Mouse (Mus musculus): ENCODE measurements at regions not wholly inside any gene's neighbourhood (a gene's known extent, or its start where the extent isn't known, plus 50 kb on each side); places are given as distances from the start of the nearest gene placed in this dataset.

DNA sequence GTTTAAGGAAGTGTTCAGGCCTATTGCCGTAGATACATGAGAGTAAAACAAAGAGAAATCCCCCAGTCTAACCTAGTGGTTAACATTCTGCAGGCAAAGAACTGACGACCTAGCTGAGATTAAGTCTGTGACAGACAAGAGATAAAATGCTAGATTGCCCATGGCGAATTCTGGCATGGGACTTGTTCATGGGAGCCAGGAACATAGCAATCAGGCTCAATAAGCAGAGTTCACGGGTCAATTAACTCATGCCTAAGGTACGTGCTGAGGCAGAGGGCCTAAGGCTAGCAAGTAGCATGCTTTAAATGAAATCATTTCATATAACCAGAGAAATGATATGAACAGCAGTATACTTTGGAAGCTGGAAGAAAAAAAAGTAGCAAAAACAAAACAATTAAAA, 1119.2 kb upstream of the Adgrl2 start:
- no peak for ATAC-seq (ENCODE audit: low FRiP score, low read depth)
- no peaks in the 10 kb centered on the region for H3K4me1 ChIP-seq
- no peak overlapping the region for H3K4me3 ChIP-seq
- no peak overlapping the region for H3K27ac ChIP-seq
- H3K36me3 ChIP-seq: no peaks in the 10 kb centered on the region
- 67% methylated on average over 5 of the region's 5 CpGs for WGBS
- no peaks in the 10 kb centered on the region for H3K27me3 ChIP-seq (replicated peaks)
- no peaks in the 10 kb centered on the region for H3K9me3 ChIP-seq
- no peak overlapping the region for H3K9ac ChIP-seq
- no peak overlapping the region for H3K4me2 ChIP-seq (replicated peaks)

DNA sequence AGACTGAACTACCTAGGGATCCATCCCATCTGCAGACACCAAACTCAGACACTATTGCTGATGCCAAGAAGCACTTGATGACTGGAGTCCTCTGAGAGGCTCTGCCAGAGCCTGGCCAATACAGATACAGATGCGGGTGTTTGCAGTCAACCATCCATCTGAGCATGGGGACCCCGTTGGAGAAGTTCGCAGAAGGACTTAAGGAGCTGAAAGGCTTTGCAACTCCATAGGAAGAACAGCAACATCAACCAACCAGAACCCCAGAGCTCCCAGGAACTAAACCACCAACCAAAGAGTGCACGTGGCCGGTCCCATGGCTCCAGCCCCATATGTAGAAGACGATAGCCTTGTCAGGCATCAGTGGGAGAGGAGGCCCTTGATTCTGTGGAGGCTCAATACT, 1121.9 kb upstream of the Adgrl2 start:
- no peaks in the 10 kb centered on the region for H3K4me1 ChIP-seq
- ATAC-seq (ENCODE audit: low FRiP score, low read depth): no peak
- no peak overlapping the region for H3K4me2 ChIP-seq (replicated peaks)
- 94% methylated on average over 6 of the region's 6 CpGs for WGBS
- no peaks in the 10 kb centered on the region for H3K36me3 ChIP-seq
- H3K27ac ChIP-seq: no peak overlapping the region
- H3K27me3 ChIP-seq (replicated peaks): no peaks in the 10 kb centered on the region
- H3K4me3 ChIP-seq: no peak overlapping the region
- no peak overlapping the region for H3K9ac ChIP-seq
- no peaks in the 10 kb centered on the region for H3K9me3 ChIP-seq

DNA sequence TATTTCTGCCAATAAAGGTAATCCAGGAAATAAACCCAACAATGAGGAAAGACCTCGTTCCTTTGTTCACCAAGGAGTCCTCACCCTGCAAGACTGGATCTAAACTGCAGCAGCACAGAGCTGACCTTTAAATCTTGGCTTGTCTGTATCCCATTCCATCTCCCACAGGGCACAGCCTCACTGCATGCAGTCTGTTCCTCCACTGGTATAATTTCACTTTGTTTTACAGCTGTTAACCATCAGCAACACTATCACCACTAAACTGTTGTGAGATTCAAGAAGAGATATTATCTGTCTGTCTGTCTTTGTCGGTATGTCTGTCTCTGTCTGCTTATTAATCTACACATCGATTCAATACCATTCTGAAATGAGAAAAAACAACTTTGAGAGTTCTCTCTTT, 1129.5 kb upstream of the Adgrl2 start:
- H3K27ac ChIP-seq: no peak overlapping the region
- 70% methylated on average over 3 of the region's 3 CpGs for WGBS
- ATAC-seq (ENCODE audit: low FRiP score, low read depth): no peak
- H3K4me1 ChIP-seq: no peaks in the 10 kb centered on the region
- H3K9me3 ChIP-seq: no peaks in the 10 kb centered on the region
- H3K4me2 ChIP-seq (replicated peaks): no peak overlapping the region
- no peak overlapping the region for H3K4me3 ChIP-seq
- H3K36me3 ChIP-seq: no peaks in the 10 kb centered on the region
- H3K27me3 ChIP-seq (replicated peaks): no peaks in the 10 kb centered on the region
- H3K9ac ChIP-seq: no peak overlapping the region

DNA sequence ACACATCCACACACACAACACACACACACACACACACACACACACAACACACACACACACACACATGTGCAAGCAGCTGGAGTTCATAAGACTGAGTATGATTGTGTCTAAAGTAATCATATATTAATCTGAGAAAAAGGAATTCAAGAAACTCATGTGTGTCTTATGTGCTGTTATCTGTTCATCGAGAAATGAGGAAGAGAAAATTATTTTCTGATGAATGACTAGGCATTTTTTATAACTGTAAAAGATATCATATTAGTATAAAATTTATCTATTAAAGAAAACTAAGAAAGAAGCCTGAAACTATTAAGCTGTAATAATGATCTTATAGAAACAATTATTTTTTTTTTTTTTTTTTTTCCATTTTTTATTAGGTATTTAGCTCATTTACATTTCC, 1156.3 kb upstream of the Adgrl2 start:
- Histone ChIP-seq H3K4me2 (replicated peaks) (no peak overlapping the region), H3K36me3 (no peaks in the 10 kb centered on the region), H3K27ac (no peak overlapping the region), H3K4me1 (no peaks in the 10 kb centered on the region), H3K9me3 (no peaks in the 10 kb centered on the region), H3K27me3 (replicated peaks) (no peaks in the 10 kb centered on the region), H3K4me3 (no peak overlapping the region), H3K9ac (no peak overlapping the region)
- WGBS: 88% methylated on average over 1 of the region's 1 CpGs
- no peak for ATAC-seq (ENCODE audit: low FRiP score, low read depth)

DNA sequence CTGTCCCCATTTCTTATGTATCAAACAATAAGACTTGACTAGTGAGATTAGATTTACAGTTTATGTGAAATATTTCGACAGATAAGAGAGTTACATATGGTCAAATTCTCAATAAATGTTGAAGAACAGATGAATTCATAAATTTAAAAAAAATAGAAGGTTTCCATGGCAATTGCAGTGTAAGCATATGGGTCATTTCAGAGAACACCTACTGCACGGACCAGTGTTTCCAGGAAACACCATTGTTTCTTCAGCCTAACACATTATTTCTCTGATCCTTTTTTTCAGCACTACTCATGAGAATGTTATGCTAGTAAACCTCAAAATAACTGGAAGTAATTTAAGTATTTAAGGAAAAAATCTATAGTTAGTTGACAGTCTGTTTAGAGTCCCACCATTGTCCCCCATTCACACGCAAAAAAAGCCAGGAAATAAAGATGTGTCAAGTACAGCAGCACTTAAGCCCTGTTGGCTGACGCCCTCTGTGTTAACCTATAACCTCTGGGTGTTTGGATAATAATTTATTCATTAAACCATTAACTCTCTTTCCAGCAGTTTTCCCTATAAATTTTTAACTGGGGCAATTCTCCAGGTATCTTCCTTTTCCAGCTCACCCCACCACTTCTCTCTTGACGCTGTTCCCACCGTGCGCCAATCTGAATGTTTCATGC, 1160.9 kb upstream of the Adgrl2 start:
- WGBS: 84% methylated on average over 7 of the region's 7 CpGs
- Histone ChIP-seq H3K27me3 (replicated peaks) (no peaks in the 10 kb centered on the region), H3K36me3 (no peaks in the 10 kb centered on the region), H3K4me1 (0 out of 2 replicates have a peak, but pooled peaks cover 2% of the 10 kb centered on the region), H3K4me2 (replicated peaks) (no peak overlapping the region), H3K9me3 (no peaks in the 10 kb centered on the region), H3K4me3 (no peak overlapping the region), H3K9ac (no peak overlapping the region), H3K27ac (no peak overlapping the region)
- ATAC-seq (ENCODE audit: low FRiP score, low read depth): no peak

DNA sequence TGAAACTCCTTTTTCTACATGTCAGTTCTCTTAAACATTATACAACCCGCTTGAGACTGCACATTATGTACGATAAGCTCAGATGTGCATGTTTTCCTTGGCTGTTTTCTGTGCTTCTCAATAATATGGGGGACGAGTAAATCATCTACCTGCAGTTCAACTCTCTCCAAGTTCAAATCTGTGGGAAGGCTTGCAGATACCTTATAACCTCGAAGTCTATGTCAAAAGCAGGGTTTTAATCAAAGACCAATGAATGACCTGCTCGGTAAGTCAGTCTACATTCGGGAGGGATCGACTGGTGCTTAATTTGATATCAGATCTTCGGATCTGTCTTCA, 1161.4 kb upstream of the Adgrl2 start:
- H3K9me3 ChIP-seq: no peaks in the 10 kb centered on the region
- H3K36me3 ChIP-seq: no peaks in the 10 kb centered on the region
- H3K4me2 ChIP-seq (replicated peaks): no peak overlapping the region
- H3K9ac ChIP-seq: no peak overlapping the region
- H3K4me3 ChIP-seq: no peak overlapping the region
- 88% methylated on average over 8 of the region's 8 CpGs for WGBS
- no peak overlapping the region for H3K27ac ChIP-seq
- 0 out of 2 replicates have a peak, but pooled peaks cover 2% of the 10 kb centered on the region for H3K4me1 ChIP-seq
- H3K27me3 ChIP-seq (replicated peaks): no peaks in the 10 kb centered on the region
- no peak for ATAC-seq (ENCODE audit: low FRiP score, low read depth)

DNA sequence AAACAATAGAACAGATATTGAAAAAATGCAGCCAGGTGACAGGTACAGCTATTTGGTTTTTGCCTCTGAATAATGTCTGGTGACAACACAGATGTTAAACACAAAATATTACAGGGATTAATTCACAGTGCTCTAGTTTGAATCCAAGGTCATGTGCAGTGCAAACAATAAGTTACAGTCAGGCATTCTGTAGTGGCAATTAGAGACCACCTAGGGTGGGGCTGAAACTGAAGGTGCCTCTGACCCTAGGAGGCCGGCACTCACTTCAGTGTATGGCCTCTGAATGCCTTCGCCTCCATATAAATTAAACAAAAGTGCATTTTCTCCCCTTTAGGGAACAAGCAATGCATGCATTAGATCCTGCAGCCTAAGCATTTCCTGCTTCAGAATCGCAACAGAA, 1162.5 kb upstream of the Adgrl2 start:
- Histone ChIP-seq H3K9ac (no peak overlapping the region), H3K4me2 (replicated peaks) (no peak overlapping the region), H3K27ac (no peak overlapping the region), H3K36me3 (no peaks in the 10 kb centered on the region), H3K4me3 (no peak overlapping the region), H3K9me3 (no peaks in the 10 kb centered on the region), H3K4me1 (0 out of 2 replicates have a peak, but pooled peaks cover 2% of the 10 kb centered on the region), H3K27me3 (replicated peaks) (no peaks in the 10 kb centered on the region)
- WGBS: 46% methylated on average over 3 of the region's 3 CpGs
- peak; percentile 56; the same call in 1 of the 2 replicates for ATAC-seq (ENCODE audit: low FRiP score, low read depth)

DNA sequence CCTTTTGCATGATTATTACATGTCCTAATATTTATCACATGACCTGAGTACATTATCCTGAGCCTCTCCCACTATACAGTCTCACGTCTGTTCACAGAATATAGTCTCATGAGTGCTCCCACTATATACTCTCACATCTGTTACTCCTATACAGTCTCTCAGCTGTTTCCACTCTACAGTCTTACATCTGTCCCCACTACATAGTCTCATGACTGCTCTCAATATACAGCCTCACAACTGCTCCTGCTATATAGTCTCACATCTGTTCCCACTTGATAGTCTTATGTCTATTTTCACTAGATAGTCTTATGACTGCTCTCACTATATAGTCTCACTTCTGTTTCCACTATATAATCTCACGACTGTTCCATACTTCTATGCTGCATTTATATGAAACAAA, 1195.5 kb upstream of the Adgrl2 start:
- Histone ChIP-seq H3K4me3 (no peak overlapping the region), H3K9ac (no peak overlapping the region), H3K9me3 (no peaks in the 10 kb centered on the region), H3K36me3 (no peaks in the 10 kb centered on the region), H3K4me1 (no peaks in the 10 kb centered on the region), H3K27me3 (replicated peaks) (no peaks in the 10 kb centered on the region), H3K4me2 (replicated peaks) (no peak overlapping the region), H3K27ac (no peak overlapping the region)
- WGBS: 73% methylated on average over 2 of the region's 2 CpGs
- ATAC-seq (ENCODE audit: low FRiP score, low read depth): no peak

DNA sequence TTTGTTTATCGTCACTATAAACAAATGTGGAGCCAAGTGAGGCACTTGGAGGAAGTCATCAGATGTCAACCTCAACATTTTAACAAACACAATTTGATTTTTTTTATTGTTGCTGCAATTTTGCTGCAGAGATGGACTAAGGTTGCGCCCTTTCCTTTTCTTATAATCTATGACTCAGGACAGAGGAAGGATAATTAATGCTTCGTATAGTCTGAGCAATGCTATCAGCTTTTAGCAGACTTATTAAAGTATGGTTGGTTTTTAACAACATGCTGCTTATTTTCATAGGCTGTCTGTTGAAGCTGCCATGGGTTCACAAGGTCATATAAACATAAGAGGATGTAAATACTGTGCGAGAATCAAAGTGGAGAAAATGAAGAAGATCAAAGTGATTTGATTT, 1202.8 kb upstream of the Adgrl2 start:
- H3K9ac ChIP-seq: no peak overlapping the region
- H3K4me2 ChIP-seq (replicated peaks): no peak overlapping the region
- WGBS: 81% methylated on average over 4 of the region's 4 CpGs
- no peaks in the 10 kb centered on the region for H3K27me3 ChIP-seq (replicated peaks)
- H3K27ac ChIP-seq: no peak overlapping the region
- H3K4me3 ChIP-seq: no peak overlapping the region
- no peak for ATAC-seq (ENCODE audit: low FRiP score, low read depth)
- no peaks in the 10 kb centered on the region for H3K36me3 ChIP-seq
- H3K9me3 ChIP-seq: no peaks in the 10 kb centered on the region
- H3K4me1 ChIP-seq: no peaks in the 10 kb centered on the region

DNA sequence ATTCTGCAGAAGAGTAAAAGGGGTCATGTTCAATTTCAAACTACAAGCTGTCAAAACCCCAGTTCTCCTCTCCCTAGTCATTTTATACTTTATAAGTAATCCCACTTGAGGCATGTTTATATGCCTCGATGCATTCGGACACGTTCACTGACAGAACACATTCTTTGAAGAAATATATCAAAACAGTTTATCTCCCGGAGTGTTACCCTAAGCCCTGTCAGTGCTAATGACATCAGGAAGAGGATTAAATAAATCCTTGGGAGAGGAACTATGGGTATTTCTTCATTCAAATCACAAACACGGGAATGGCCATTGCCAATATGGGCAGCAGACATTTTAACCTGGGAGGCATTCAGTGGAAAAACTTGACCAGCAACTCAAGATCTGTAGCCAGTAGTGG, 1208.1 kb upstream of the Adgrl2 start:
- Histone ChIP-seq H3K9ac (no peak overlapping the region), H3K27ac (no peak overlapping the region), H3K4me1 (no peaks in the 10 kb centered on the region), H3K4me3 (no peak overlapping the region), H3K4me2 (replicated peaks) (no peak overlapping the region), H3K27me3 (replicated peaks) (no peaks in the 10 kb centered on the region), H3K9me3 (no peaks in the 10 kb centered on the region), H3K36me3 (no peaks in the 10 kb centered on the region)
- ATAC-seq (ENCODE audit: low FRiP score, low read depth): no peak
- 73% methylated on average over 5 of the region's 5 CpGs for WGBS

DNA sequence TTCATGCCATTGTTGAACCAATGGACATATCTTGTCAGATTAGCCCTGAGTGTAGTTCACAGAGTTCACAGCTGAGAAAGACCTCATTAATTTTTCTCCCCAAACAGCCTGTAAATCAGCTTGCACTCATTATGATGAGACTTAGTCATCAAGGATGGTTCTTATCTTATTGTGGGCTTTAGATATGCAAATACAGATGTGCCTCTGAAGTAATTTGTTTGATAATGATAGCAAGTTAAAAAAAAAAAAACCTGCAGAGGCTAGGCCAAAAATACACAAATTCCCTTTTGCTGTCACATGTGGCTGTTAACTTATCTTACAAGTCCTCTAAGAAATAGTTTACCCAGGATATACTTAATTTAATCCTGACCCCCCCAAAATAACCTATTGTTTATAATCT, 1215.5 kb upstream of the Adgrl2 start:
- Histone ChIP-seq H3K4me1 (no peaks in the 10 kb centered on the region), H3K9ac (no peak overlapping the region), H3K27ac (no peak overlapping the region), H3K4me3 (no peak overlapping the region), H3K27me3 (replicated peaks) (no peaks in the 10 kb centered on the region), H3K9me3 (no peaks in the 10 kb centered on the region), H3K36me3 (no peaks in the 10 kb centered on the region), H3K4me2 (replicated peaks) (no peak overlapping the region)
- no peak for ATAC-seq (ENCODE audit: low FRiP score, low read depth)

DNA sequence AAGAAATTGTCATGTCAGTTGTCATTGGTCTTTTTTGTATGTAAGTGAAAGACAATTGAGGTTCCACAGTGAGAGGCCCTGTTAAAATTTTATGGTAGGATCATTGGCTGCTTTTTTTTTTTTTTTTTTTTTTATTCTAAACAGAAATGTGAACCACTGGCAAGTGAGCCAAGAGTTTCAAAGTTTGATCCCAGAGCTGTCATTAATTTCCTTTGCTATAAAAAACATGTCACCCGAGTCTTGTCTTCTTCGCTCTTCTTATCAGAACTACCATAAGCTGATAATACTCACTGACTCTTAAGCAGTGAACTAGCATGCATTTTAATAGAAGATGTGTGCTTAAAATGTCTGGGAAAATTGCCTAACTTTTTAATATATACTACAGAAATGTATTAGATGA, 1204.4 kb upstream of the Adgrl4 start:
- H3K27me3 ChIP-seq (replicated peaks): no peaks in the 10 kb centered on the region
- no peak overlapping the region for H3K9ac ChIP-seq
- H3K4me1 ChIP-seq: no peaks in the 10 kb centered on the region
- H3K4me2 ChIP-seq (replicated peaks): no peak overlapping the region
- H3K4me3 ChIP-seq: no peak overlapping the region
- H3K36me3 ChIP-seq: no peaks in the 10 kb centered on the region
- H3K27ac ChIP-seq: no peak overlapping the region
- no peaks in the 10 kb centered on the region for H3K9me3 ChIP-seq
- no peak for ATAC-seq (ENCODE audit: low FRiP score, low read depth)
- 91% methylated on average over 2 of the region's 2 CpGs for WGBS

DNA sequence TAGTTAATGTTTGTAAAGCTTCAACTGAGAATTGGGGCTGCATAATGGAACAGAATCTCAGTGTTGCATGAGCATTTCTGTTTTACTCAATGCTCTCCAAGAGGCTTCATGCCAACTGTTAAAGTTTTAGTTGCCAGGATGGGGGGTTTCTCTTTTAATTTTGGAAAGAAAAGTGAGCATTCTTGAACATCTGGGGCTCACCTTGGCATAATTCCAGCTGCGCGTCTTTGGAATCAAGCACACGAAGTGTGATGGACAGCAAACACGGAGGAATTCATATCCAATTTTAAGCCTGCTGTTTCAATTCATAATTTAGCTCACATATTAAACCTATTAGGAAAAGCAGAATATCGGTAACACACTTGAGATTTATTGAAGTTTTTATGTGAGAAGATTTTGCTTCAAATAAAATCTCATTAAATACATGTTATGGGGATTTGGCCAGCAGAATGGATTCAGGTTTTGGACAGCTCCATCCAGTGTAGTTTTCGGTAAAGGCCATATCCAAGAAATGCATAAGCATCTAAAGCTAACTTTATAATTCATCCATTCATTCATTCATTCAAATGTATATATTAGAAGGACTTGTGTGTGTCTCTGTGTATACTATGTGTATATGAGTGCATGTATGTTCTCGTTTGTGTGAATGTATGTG, 1200.6 kb upstream of the Adgrl4 start:
- no peak overlapping the region for H3K27ac ChIP-seq
- H3K9ac ChIP-seq: no peak overlapping the region
- WGBS: 86% methylated on average over 7 of the region's 7 CpGs
- no peaks in the 10 kb centered on the region for H3K4me1 ChIP-seq
- no peaks in the 10 kb centered on the region for H3K36me3 ChIP-seq
- no peak for ATAC-seq (ENCODE audit: low FRiP score, low read depth)
- H3K27me3 ChIP-seq (replicated peaks): no peaks in the 10 kb centered on the region
- H3K9me3 ChIP-seq: no peaks in the 10 kb centered on the region
- no peak overlapping the region for H3K4me2 ChIP-seq (replicated peaks)
- H3K4me3 ChIP-seq: no peak overlapping the region
